Mouse (Mus musculus) liver, embryonic 14.5 days (tissue): ENCODE results near the gene Lbhd2. TPM values are rescaled to one million over a fixed set of nuclear protein-coding genes. Genes with fewer than 3 reads are reported as not detected.

Source experiments
- ATAC-seq: fragments of 200-750 bp; cut with Nextera tagmentation; 2 replicates; pipeline ENCODE4 v1.8.0; 2017; ENCODE audit warnings: moderate number of reproducible peaks, mild to moderate bottlenecking, moderate library complexity; ENCODE audit not compliant: insufficient read depth
- DNase-seq, 3 experiments: peaks; one replicate each; pipeline ENCODE4 v3.0.0-alpha.2; 2012 to 2013; ENCODE audit warnings: low read depth in 3 of 3, low spot score in 3 of 3
- H3K27ac ChIP-seq: fragments of 300-500 bp; sonication (generic); 2 replicates; pipeline ENCODE4 v1.5.1; 2014; ENCODE audit warnings: moderate library complexity, mild to moderate bottlenecking, control low read depth, inconsistent platforms
- H3K27me3 ChIP-seq: fragments of 300-500 bp; sonication (generic); 2 replicates; pipeline ENCODE4 v1.6.1; 2014; ENCODE audit warnings: mild to moderate bottlenecking, low read length, moderate library complexity; ENCODE audit not compliant: control insufficient read depth, insufficient read depth
- H3K36me3 ChIP-seq: fragments of 300-500 bp; sonication (generic); replicated peaks from 2 replicates; pipeline ENCODE4 v1.6.1; 2014; ENCODE audit warnings: low read depth; ENCODE audit not compliant: control insufficient read depth, insufficient read depth
- H3K4me1 ChIP-seq, 2 experiments: fragments of 200-500 bp in 1 of 2; fragments of 300-500 bp in 1 of 2; sonication (generic) in 1 of 2; replicated peaks; 2 replicates each; pipeline ENCODE4 v1.6.1; 2012 to 2014; ENCODE audit warnings: antibody characterized with exemption in 1 of 2, inconsistent platforms in 1 of 2, low read length in 1 of 2; ENCODE audit not compliant: control insufficient read depth in 2 of 2, insufficient read depth in 2 of 2
- H3K4me2 ChIP-seq: fragments of 300-500 bp; sonication (generic); 2 replicates; pipeline ENCODE4 v1.6.1; 2014; ENCODE audit warnings: low read depth, mild to moderate bottlenecking, control low read depth, moderate library complexity
- H3K4me3 ChIP-seq, 2 experiments: fragments of 200-500 bp in 1 of 2; fragments of 300-500 bp in 1 of 2; sonication (generic) in 1 of 2; 2 replicates each; pipeline ENCODE4 v1.5.1; 2012 to 2014; ENCODE audit warnings: low read depth in 2 of 2, low read length in 2 of 2, mild to moderate bottlenecking in 2 of 2, control low read depth in 1 of 2, inconsistent platforms in 1 of 2, moderate library complexity in 1 of 2; ENCODE audit not compliant: insufficient read depth in 1 of 2
- H3K9ac ChIP-seq: fragments of 300-500 bp; sonication (generic); replicated peaks from 2 replicates; pipeline ENCODE4 v1.6.1; 2014; ENCODE audit warnings: mild to moderate bottlenecking, control low read depth, moderate library complexity
- H3K9me3 ChIP-seq: fragments of 300-500 bp; sonication (generic); 2 replicates; pipeline ENCODE4 v1.6.1; 2016; ENCODE audit warnings: low read length, mixed read lengths; ENCODE audit not compliant: control insufficient read depth
- CTCF ChIP-seq: IDR thresholded peaks from 2 replicates; pipeline ENCODE4 v1.5.1; 2016; ENCODE audit warnings: antibody characterized with exemption, low read depth, control low read depth
- EP300 ChIP-seq: IDR thresholded peaks from 2 replicates; pipeline ENCODE4 v1.6.1; 2016; ENCODE audit warnings: antibody characterized with exemption, low read depth
- WGBS: fragments of 180-500 bp; shearing (Covaris S2); extraction: QIAGEN DNeasy Blood & Tissue Kit; methylation state at CpG from one replicate; pipeline ENCODE4 v1.1.7; 2014; ENCODE audit not compliant: insufficient replicate concordance; 5-methylcytosine and 5-hydroxymethylcytosine counted together
- polyA plus RNA-seq, 2 experiments: library from polyadenylated mRNA; depleted of rRNA in 1 of 2; stranded (reverse) in 1 of 2; unstranded in 1 of 2; fragments of >200 nt; fragmentation: Nextera tagmentation in 1 of 2; extraction: Ambion mirVana in 1 of 2; gene quantifications; 2 replicates each; pipeline versions ENCODE4 v1.2.1 to v1.2.3; 2012 to 2014

Lbhd2 gene
- polyA plus RNA-seq, 2 experiments: 0.15 TPM; not detected in 1

DNA sequence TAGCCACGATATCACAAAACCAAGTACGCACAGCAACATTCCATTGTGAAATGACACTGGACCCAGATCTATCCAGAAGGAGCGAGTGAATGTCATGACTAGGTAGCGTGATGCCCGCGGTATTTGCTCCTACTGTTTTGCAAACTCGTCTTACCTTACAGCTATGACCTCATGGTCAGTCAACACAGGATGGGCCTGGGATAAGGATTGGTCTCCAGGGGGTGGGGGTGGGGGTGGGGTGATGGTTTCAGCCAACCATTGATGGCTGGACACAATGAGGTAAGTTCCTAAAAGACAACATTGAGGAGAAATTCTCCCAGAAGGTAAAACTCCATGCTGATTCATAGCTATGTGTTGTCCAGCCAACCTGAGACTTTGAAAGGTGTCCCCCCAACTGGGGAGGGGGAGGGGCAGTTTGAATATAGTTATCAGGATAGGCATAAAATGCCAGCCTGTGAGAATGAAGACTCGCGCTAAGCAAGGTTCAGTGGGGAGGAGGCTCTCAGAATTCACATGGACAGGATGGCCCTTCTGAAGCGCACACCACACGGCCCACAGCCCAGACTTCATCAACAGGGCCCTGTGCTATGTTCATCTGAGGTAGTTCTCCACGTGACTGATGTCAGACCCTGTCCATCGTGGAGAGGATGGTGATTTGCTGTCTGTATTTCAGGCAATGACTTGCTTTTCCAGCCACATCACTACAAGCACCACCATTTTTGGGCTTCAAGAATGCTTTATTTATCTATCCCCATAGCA is 20.5 kb upstream of the Lbhd2 start:
- no peak for TF ChIP-seq EP300
- TF ChIP-seq CTCF: no peak
- Histone ChIP-seq H3K4me1 (peaks cover 0 to 6% of the 10 kb centered on the region in 2 experiments; a peak in 2 of 4 replicates), H3K4me2 (no peak overlapping the region), H3K4me3 (no peak overlapping the region), H3K9ac (no peak overlapping the region), H3K27ac (no peak overlapping the region), H3K27me3 (no peaks in the 10 kb centered on the region; the same call in 1 of the 2 replicates), H3K36me3 (no peaks in the 10 kb centered on the region), H3K9me3 (no peaks in the 10 kb centered on the region)
- 67% methylated on average over 13 of the region's 13 CpGs for WGBS
- DNase-seq: no peak
- 0 out of 2 replicates have a peak, but pooled peaks have one; percentile 21 for ATAC-seq

DNA sequence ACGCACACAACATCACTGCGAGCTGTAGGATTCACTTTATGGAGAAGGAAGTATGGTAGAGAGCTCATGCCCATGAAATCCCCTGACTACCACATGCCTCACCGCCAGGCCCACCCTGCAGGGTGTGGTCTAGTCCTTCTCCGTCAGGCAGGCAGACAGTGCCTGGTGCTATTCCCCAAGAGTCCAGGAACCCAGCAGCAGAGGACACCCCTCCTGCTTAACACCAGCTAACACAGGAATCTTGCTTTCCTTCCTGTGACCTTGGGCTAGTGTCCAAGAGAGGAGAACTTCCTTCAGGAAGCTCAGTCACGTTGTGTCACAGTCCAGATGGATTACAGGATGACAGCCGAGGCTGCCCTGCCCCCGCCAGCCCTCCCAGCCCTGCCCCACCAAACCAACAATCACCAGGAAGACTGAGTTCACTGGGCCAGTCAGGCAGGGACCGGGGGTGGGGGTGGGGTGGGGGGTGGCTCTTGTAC is 19.9 kb upstream of the Lbhd2 start:
- TF ChIP-seq CTCF (no peak), EP300 (no peak)
- ATAC-seq: peak; percentile 68
- WGBS: 24% methylated on average over 8 of the region's 8 CpGs
- H3K27ac ChIP-seq: no peak overlapping the region
- no peak overlapping the region for H3K9ac ChIP-seq
- peaks cover 0 to 6% of the 10 kb centered on the region in 2 experiments; a peak in 2 of 4 replicates for H3K4me1 ChIP-seq
- no peaks in the 10 kb centered on the region for H3K36me3 ChIP-seq
- no peaks in the 10 kb centered on the region; the same call in 1 of the 2 replicates for H3K27me3 ChIP-seq
- no peak for DNase-seq
- H3K4me3 ChIP-seq: no peak overlapping the region
- H3K4me2 ChIP-seq: no peak overlapping the region
- no peaks in the 10 kb centered on the region for H3K9me3 ChIP-seq

DNA sequence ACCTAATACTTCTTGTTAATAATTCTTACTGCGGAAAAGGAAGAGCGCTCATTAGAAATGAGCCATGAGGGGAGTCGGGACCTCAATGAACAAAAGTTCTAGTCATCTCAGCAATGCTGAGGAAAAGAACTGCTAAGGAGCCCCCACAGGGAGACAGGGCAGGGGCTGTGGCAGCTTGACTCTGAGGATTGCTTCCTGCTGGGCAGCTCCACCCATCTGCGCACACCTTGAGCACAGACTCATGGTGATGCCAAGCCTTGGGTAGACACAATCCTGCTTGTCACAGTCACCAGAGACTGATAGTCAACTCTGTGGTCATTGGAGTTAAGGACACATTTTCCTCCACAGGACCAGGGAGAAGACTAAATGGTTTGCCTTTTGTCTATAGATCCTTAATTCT is 19.5 kb upstream of the Lbhd2 start:
- 70% methylated on average over 4 of the region's 4 CpGs for WGBS
- Histone ChIP-seq H3K4me3 (no peak overlapping the region), H3K9me3 (no peaks in the 10 kb centered on the region), H3K27me3 (no peaks in the 10 kb centered on the region), H3K9ac (no peak overlapping the region), H3K27ac (no peak overlapping the region), H3K4me1 (peaks cover 0 to 6% of the 10 kb centered on the region in 2 experiments; a peak in 2 of 4 replicates), H3K4me2 (no peak overlapping the region), H3K36me3 (no peaks in the 10 kb centered on the region)
- DNase-seq: no peak
- TF ChIP-seq CTCF (no peak), EP300 (no peak)
- no peak for ATAC-seq

DNA sequence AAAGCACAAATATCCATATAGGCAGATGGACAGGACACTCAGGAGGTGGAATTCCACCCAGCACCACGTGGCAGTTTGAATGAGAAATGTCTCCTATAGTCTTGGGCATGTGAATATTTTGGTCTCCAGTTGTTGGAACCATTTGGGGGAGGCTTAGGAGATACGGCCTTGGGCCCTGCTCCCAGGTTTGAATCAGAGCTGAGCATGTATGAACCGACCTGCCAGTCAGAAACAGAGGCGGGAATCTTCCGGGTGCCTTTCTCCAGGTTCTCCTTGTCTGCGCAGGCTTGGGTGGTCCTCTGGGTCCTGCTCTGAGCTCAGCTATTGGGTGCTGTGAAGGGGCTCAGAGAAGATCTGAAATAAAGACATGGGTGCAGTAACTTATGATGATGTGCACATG is 12.6 kb upstream of the Lbhd2 start:
- DNase-seq: no peak
- no peaks in the 10 kb centered on the region for H3K27me3 ChIP-seq
- H3K9ac ChIP-seq: no peak overlapping the region
- H3K4me1 ChIP-seq: no peaks in the 10 kb centered on the region
- TF ChIP-seq CTCF: no peak
- TF ChIP-seq EP300: no peak
- H3K4me3 ChIP-seq: no peak overlapping the region
- H3K9me3 ChIP-seq: no peaks in the 10 kb centered on the region
- H3K4me2 ChIP-seq: no peak overlapping the region
- WGBS: 69% methylated on average over 6 of the region's 6 CpGs
- no peak overlapping the region for H3K27ac ChIP-seq
- H3K36me3 ChIP-seq: no peaks in the 10 kb centered on the region
- no peak for ATAC-seq

DNA sequence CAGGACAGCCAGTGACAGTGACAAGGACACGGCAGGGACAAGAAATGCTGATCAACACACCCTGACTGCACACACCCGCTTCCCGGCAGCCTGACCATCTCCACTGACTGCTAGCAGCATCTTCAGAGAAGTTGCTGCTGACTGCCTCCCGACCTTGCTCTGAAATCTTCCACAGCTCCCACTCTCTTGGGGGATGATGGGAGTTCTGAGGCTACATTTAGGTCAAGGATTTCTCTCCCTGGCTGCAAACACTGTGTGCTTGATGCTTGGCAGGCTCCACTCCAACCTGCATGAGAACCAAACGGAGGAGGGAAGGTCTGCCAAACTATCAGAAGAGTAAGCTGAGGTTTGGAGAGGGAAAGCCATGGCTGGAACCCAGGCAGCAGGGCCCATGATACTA is 9.6 kb upstream of the Lbhd2 start:
- Histone ChIP-seq H3K27ac (no peak overlapping the region), H3K27me3 (no peaks in the 10 kb centered on the region; the same call in 1 of the 2 replicates), H3K4me3 (no peak overlapping the region), H3K9me3 (no peaks in the 10 kb centered on the region), H3K9ac (no peak overlapping the region), H3K4me1 (no peaks in the 10 kb centered on the region), H3K36me3 (no peaks in the 10 kb centered on the region), H3K4me2 (no peak overlapping the region)
- no peak for ATAC-seq
- WGBS: 49% methylated on average over 5 of the region's 5 CpGs
- TF ChIP-seq EP300: no peak
- no peak for TF ChIP-seq CTCF
- no peak for DNase-seq
